Mouse (Mus musculus) thymus, adult 2 months (tissue): ENCODE data around the gene Tbxas1.

Experiments used
- CTCF ChIP-seq: fragments of 200-500 bp; IDR thresholded peaks from 2 replicates; pipeline ENCODE4 v1.5.1; 2012; ENCODE audit warnings: mild to moderate bottlenecking, control low read depth, low read length, moderate library complexity, borderline replicate concordance; ENCODE audit not compliant: control insufficient read depth, poor library complexity, insufficient read depth; ENCODE audit errors: extremely low read depth
- POLR2A ChIP-seq: fragments of 200-500 bp; IDR thresholded peaks from 2 replicates; pipeline ENCODE4 v1.6.1; 2012; ENCODE audit warnings: mild to moderate bottlenecking, low read length, control low read depth, moderate library complexity; ENCODE audit not compliant: control insufficient read depth, poor library complexity, insufficient read depth; ENCODE audit errors: extremely low read depth

DNA sequence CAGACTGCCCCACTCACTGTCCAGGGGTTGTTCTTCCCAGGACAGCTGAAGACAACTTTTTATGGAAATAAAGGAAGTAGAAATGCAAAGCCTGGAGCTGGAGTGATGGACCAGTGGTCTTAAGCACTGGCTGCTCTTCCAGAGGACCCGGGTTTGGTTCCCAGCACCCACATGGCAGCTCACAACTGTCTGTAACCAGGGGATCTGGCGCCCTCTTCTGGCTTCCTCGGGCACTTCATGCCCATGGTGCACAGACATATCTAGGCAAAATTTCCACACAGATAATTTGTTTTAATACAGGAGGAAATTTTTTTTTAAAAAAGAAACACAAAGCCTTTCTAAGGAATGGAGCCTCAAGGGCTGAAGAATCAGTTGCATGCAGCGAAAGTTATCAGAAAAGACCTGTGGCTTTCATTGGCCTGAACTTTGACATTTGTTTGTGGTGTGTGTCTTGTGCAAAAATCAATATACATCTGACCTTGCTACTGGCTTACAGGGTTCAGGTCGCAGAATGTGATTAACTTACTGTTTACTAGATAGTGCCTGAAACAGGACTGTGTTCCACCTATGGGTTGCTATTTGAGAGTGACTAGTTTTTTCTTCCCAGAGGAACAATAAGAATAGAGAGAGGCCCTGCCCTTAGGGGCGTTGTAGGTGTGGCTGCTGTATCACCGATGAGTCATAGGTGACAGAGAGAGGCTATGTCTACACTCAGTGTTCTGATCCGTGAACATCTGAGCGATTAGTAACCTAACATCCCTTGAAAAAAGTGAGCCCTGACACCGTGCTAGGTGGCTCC lies 138.0 kb downstream of the Tbxas1 start:
- no peak for TF ChIP-seq CTCF
- no peak for TF ChIP-seq POLR2A
